26 mouse cellular contexts compared by ENCODE assay signal in genomic region chr17:24635694-24636093, GRCm38 (mm10). TPM values are rescaled to one million over a fixed set of nuclear protein-coding genes. Genes with fewer than 3 reads are reported as not detected.
DNase-seq lines count a peak whose midpoint lies in the region; ATAC-seq and TF ChIP-seq lines count a peak whose summit lies in the region.
"Had no signal": no experiment of that assay in that cellular context is flagged by ENCODE, and none has a peak within 500 bp of the region (broad histone marks: within the 10 kb centered on the region; RNA-seq: fewer than 3 reads in every experiment).

No protein-coding gene starts in this region.

- whole genome bisulfite sequencing in kidney, adult 2 months = 86% methylated on average over 5 of the region's 5 CpGs
- WGBS in kidney, embryonic 15.5 days = 95% methylated on average over 5 of the region's 5 CpGs
- 68% methylated on average over 5 of the region's 5 CpGs for WGBS in lung, adult 2 months
- WGBS in forebrain, embryonic 13.5 days = 95% methylated on average over 5 of the region's 5 CpGs

- intact Hi-C loops in gastrocnemius, adult 2 months (cut with DNase I) = no loop called here

- TF ChIP-seq POLR2A in kidney, adult 2 months (IDR thresholded peaks at IDR 0.05; ENCODE audit: low read depth, low read length) = no peak
- TF ChIP-seq POLR2A in lung, adult 2 months (IDR thresholded peaks at IDR 0.05; ENCODE audit: borderline replicate concordance, extremely low read depth, low read depth, low read length) = no peak
- no peak for TF ChIP-seq POLR2A in cortical plate, adult 2 months (IDR thresholded peaks at IDR 0.05; ENCODE audit: extremely low read depth, insufficient read depth, low read length)

- peaks cover 17% of the 10 kb centered on the region; the same call in 1 of the 2 replicates for H3K4me1 ChIP-seq in kidney, adult 2 months (ENCODE audit: control insufficient read depth, insufficient read depth, low read length)
- peaks cover 51% of the 10 kb centered on the region for H3K4me1 ChIP-seq in kidney, embryonic 15.5 days
- peaks cover 59% of the 10 kb centered on the region for H3K4me1 ChIP-seq in lung, adult 2 months (ENCODE audit: control insufficient read depth, insufficient read depth, low read length)
- H3K4me1 ChIP-seq in cortical plate, adult 2 months (ENCODE audit: control insufficient read depth, insufficient read depth, low read length) = peaks cover 5% of the 10 kb centered on the region; the same call in 1 of the 2 replicates
- peaks cover 18% of the 10 kb centered on the region for H3K4me1 ChIP-seq in forebrain, embryonic 13.5 days

- no peak for DNase-seq in gastrocnemius, adult 2 months
- no peak for DNase-seq in gastrocnemius, adult 8-10 months (ENCODE audit: low spot score in 2 of 2)
- DNase-seq in kidney, adult 2 months = no peak
- DNase-seq in lung, adult 2 months = peak; percentile 9
- no peak for DNase-seq in lung, postnatal 36 days
- DNase-seq: cerebellum, adult 18-20 months; cerebellum, adult 9-11 months; cerebellum, postnatal 36 days; embryo, embryonic 11 days; gastrocnemius, postnatal 14 days had no signal

- no peak overlapping the region; the same call in 1 of the 2 replicates for H3K4me3 ChIP-seq in gastrocnemius, adult 2 months
- H3K4me3 ChIP-seq in kidney, adult 2 months (ENCODE audit: insufficient read depth, low read depth, low read length) = no peak overlapping the region
- H3K4me3 ChIP-seq in kidney, embryonic 15.5 days (replicated peaks) = no peak overlapping the region
- H3K4me3 ChIP-seq in lung, adult 2 months (replicated peaks; ENCODE audit: extremely low read depth, low read depth, low read length) = no peak overlapping the region
- H3K4me3 ChIP-seq in cortical plate, adult 2 months (ENCODE audit: insufficient read depth, low read length) = no peak overlapping the region
- H3K4me3 ChIP-seq in forebrain, embryonic 13.5 days = no peak overlapping the region
- H3K4me3 ChIP-seq: embryonic facial prominence, embryonic 15.5 days; erythroblast, embryonic 14.5 days; forebrain, embryonic 10.5 days; forebrain, embryonic 15.5 days; hindbrain, embryonic 15.5 days had no signal

- no peaks in the 10 kb centered on the region for H3K9me3 ChIP-seq in kidney, embryonic 15.5 days (replicated peaks)
- H3K9me3 ChIP-seq in forebrain, embryonic 13.5 days (replicated peaks) = no peaks in the 10 kb centered on the region
- H3K9me3 ChIP-seq: embryonic facial prominence, embryonic 15.5 days; forebrain, embryonic 10.5 days; forebrain, embryonic 15.5 days; hindbrain, embryonic 15.5 days had no signal

- H3K27me3 ChIP-seq in kidney, adult 2 months (replicated peaks; ENCODE audit: control insufficient read depth, insufficient read depth, low read length) = no peaks in the 10 kb centered on the region
- no peaks in the 10 kb centered on the region for H3K27me3 ChIP-seq in kidney, embryonic 15.5 days
- H3K27me3 ChIP-seq in forebrain, embryonic 13.5 days = no peaks in the 10 kb centered on the region
- H3K27me3 ChIP-seq: embryonic facial prominence, embryonic 15.5 days; forebrain, embryonic 15.5 days; hindbrain, embryonic 15.5 days had no signal

- no peak for TF ChIP-seq CTCF in gastrocnemius, adult 2 months (IDR thresholded peaks at IDR 0.05)
- no peak for TF ChIP-seq CTCF in kidney, adult 2 months (conservative IDR thresholded peaks at IDR 0.05; ENCODE audit: insufficient read depth, insufficient read length, low read depth, low read length)
- TF ChIP-seq CTCF in lung, adult 2 months (IDR thresholded peaks at IDR 0.05; ENCODE audit: insufficient read depth, low read length) = no peak
- TF ChIP-seq CTCF in cortical plate, adult 2 months (IDR thresholded peaks at IDR 0.05; ENCODE audit: extremely low read depth, insufficient read depth, low read length) = no peak

- H3K9ac ChIP-seq in kidney, embryonic 15.5 days = no peak overlapping the region
- no peak overlapping the region for H3K9ac ChIP-seq in forebrain, embryonic 13.5 days
- H3K9ac ChIP-seq: embryonic facial prominence, embryonic 15.5 days; forebrain, embryonic 15.5 days; hindbrain, embryonic 15.5 days had no signal

- no peak for ATAC-seq in kidney, embryonic 15.5 days (replicated peaks; ENCODE audit: low FRiP score)
- no peak for ATAC-seq in forebrain, embryonic 13.5 days
- ATAC-seq: activated CD4-positive, CD25-positive, alpha-beta regulatory T cell, adult 4 months; forebrain, embryonic 15.5 days had no signal

- H3K36me3 ChIP-seq in kidney, adult 2 months (ENCODE audit: control insufficient read depth, insufficient read depth, low read length) = no peaks in the 10 kb centered on the region
- peaks cover 33% of the 10 kb centered on the region for H3K36me3 ChIP-seq in kidney, embryonic 15.5 days
- H3K36me3 ChIP-seq in forebrain, embryonic 13.5 days (ENCODE audit: poor library complexity, severe bottlenecking) = peaks cover 3% of the 10 kb centered on the region

- peak overlapping the region; percentile 97 for H3K27ac ChIP-seq in gastrocnemius, adult 2 months
- peak overlapping the region; percentile 20 for H3K27ac ChIP-seq in kidney, adult 2 months (ENCODE audit: insufficient read depth, low read depth, low read length)
- H3K27ac ChIP-seq in kidney, embryonic 15.5 days = no peak overlapping the region
- peak overlapping the region; percentile 4; the same call in 1 of the 2 replicates for H3K27ac ChIP-seq in cortical plate, adult 2 months (ENCODE audit: insufficient read depth, low read length)
- H3K27ac ChIP-seq in forebrain, embryonic 13.5 days = no peak overlapping the region
- H3K27ac ChIP-seq: embryonic facial prominence, embryonic 15.5 days; forebrain, embryonic 10.5 days; forebrain, embryonic 15.5 days; hindbrain, embryonic 15.5 days had no signal

- H3K4me2 ChIP-seq in kidney, embryonic 15.5 days = no peak overlapping the region
- no peak overlapping the region for H3K4me2 ChIP-seq in forebrain, embryonic 13.5 days
- H3K4me2 ChIP-seq: embryonic facial prominence, embryonic 15.5 days; forebrain, embryonic 15.5 days; hindbrain, embryonic 15.5 days had no signal

RNA-seq across cellular contexts. Expression of gene Nthl1, which starts 3.2 kb away (rescaled TPM):
- total RNA-seq in gastrocnemius, adult 2 months (2021) = 1 to 10 TPM; 2.6 to 3.4 TPM
- 1 to 10 TPM; 1.8 to 3.4 (median 2.2) TPM for total RNA-seq in gastrocnemius, adult 8-10 months (2022)
- 13.6 and 15.8 TPM in 2 replicates for polyA plus RNA-seq in kidney, adult 2 months (2012; rRNA removed)
- 20.0 and 20.6 TPM in 2 replicates for polyA plus RNA-seq in kidney, embryonic 15.5 days (2015; fragmentation: Nextera tagmentation; extraction: Ambion mirVana)
- polyA plus RNA-seq in lung, adult 2 months (2012; rRNA removed) = 18.8 and 19.3 TPM in 2 replicates
- polyA plus RNA-seq in cortical plate, adult 2 months (2012; rRNA removed) = 9.7 and 10.8 TPM in 2 replicates
- 13.8 and 15.3 TPM in 2 replicates for polyA plus RNA-seq in forebrain, embryonic 13.5 days (2015; fragmentation: Nextera tagmentation; extraction: Ambion mirVana)

RNA-seq across cellular contexts. Expression of gene Tsc2, which starts 3.3 kb away (rescaled TPM):
- total RNA-seq in gastrocnemius, adult 2 months (2021) = 10 to 100 TPM; 84.9 to 90.4 TPM
- total RNA-seq in gastrocnemius, adult 8-10 months (2022) = 10 to 100 TPM; 75.8 to 86.4 (median 82.7) TPM
- polyA plus RNA-seq in kidney, adult 2 months (2012; rRNA removed) = 152 and 174 TPM in 2 replicates
- polyA plus RNA-seq in kidney, embryonic 15.5 days (2015; fragmentation: Nextera tagmentation; extraction: Ambion mirVana) = 60.8 and 71.0 TPM in 2 replicates
- polyA plus RNA-seq in lung, adult 2 months (2012; rRNA removed) = 220 and 230 TPM in 2 replicates
- 163 and 192 TPM in 2 replicates for polyA plus RNA-seq in cortical plate, adult 2 months (2012; rRNA removed)
- polyA plus RNA-seq in forebrain, embryonic 13.5 days (2015; fragmentation: Nextera tagmentation; extraction: Ambion mirVana) = 60.5 and 75.1 TPM in 2 replicates

RNA-seq across cellular contexts. Expression of gene Slc9a3r2, which starts 14.4 kb away (rescaled TPM):
- 10 to 100 TPM; 27.8 to 52.9 TPM for total RNA-seq in gastrocnemius, adult 2 months (2021)
- 10 to 100 TPM; 17.8 to 38.4 (median 20.8) TPM for total RNA-seq in gastrocnemius, adult 8-10 months (2022)
- 111 and 123 TPM in 2 replicates for polyA plus RNA-seq in kidney, adult 2 months (2012; rRNA removed)
- polyA plus RNA-seq in kidney, embryonic 15.5 days (2015; fragmentation: Nextera tagmentation; extraction: Ambion mirVana) = 101 and 106 TPM in 2 replicates
- 507 and 712 TPM in 2 replicates for polyA plus RNA-seq in lung, adult 2 months (2012; rRNA removed)
- polyA plus RNA-seq in cortical plate, adult 2 months (2012; rRNA removed) = 68.2 and 69.0 TPM in 2 replicates
- polyA plus RNA-seq in forebrain, embryonic 13.5 days (2015; fragmentation: Nextera tagmentation; extraction: Ambion mirVana) = 15.0 and 16.0 TPM in 2 replicates
- polyA plus RNA-seq: activated CD4-positive, CD25-positive, alpha-beta regulatory T cell, adult 4 months had no signal

RNA-seq across cellular contexts. Expression of gene Npw, which starts 22.6 kb away (rescaled TPM):
- not detected for total RNA-seq in gastrocnemius, adult 2 months (2021)
- not detected for total RNA-seq in gastrocnemius, adult 8-10 months (2022)
- polyA plus RNA-seq in kidney, adult 2 months (2012; rRNA removed) = not detected in 2 replicates
- polyA plus RNA-seq in kidney, embryonic 15.5 days (2015; fragmentation: Nextera tagmentation; extraction: Ambion mirVana) = 0.35 and 0.43 TPM in 2 replicates
- 77.9 and 131 TPM in 2 replicates for polyA plus RNA-seq in lung, adult 2 months (2012; rRNA removed)
- 0.34 and 0.50 TPM in 2 replicates for polyA plus RNA-seq in cortical plate, adult 2 months (2012; rRNA removed)
- not detected in 2 replicates for polyA plus RNA-seq in forebrain, embryonic 13.5 days (2015; fragmentation: Nextera tagmentation; extraction: Ambion mirVana)
- total RNA-seq: adrenal gland, adult 18-20 months; adrenal gland, postnatal 14 days; gastrocnemius, postnatal 14 days; heart, postnatal 25 days; MEL had no signal
- polyA plus RNA-seq: erythroblast, embryonic 14.5 days; forebrain, embryonic 10.5 days; forebrain, embryonic 15.5 days; gonadal fat pad, adult 2 months; heart, embryonic 14.5 days; hindbrain, embryonic 11.5 days had no signal

RNA-seq across cellular contexts. Expression of gene Zfp598, which starts 33.8 kb away (rescaled TPM):
- 10 to 100 TPM; 22.1 to 24.5 TPM for total RNA-seq in gastrocnemius, adult 2 months (2021)
- 10 to 100 TPM; 22.4 to 27.6 (median 27.0) TPM for total RNA-seq in gastrocnemius, adult 8-10 months (2022)
- polyA plus RNA-seq in kidney, adult 2 months (2012; rRNA removed) = 44.3 and 57.6 TPM in 2 replicates
- polyA plus RNA-seq in kidney, embryonic 15.5 days (2015; fragmentation: Nextera tagmentation; extraction: Ambion mirVana) = 23.9 and 27.6 TPM in 2 replicates
- 89.7 and 89.8 TPM in 2 replicates for polyA plus RNA-seq in lung, adult 2 months (2012; rRNA removed)
- polyA plus RNA-seq in cortical plate, adult 2 months (2012; rRNA removed) = 53.5 and 53.6 TPM in 2 replicates
- polyA plus RNA-seq in forebrain, embryonic 13.5 days (2015; fragmentation: Nextera tagmentation; extraction: Ambion mirVana) = 14.9 and 16.2 TPM in 2 replicates

Comparison
In these comparisons a context has a peak if more than half of its experiments do, and no peak if none do; other contexts are left out.
1. H3K27ac ChIP-seq: peak in gastrocnemius, adult 2 months (single experiment), kidney, adult 2 months (single experiment) and cortical plate, adult 2 months (single experiment); none in kidney, embryonic 15.5 days (single experiment) and forebrain, embryonic 13.5 days (single experiment).